Mouse (Mus musculus) spleen, postnatal 4 days (tissue): ENCODE results near the gene Sept10.
"Not testable (repeated sequence)": the region's sequence is repeated elsewhere in the genome, so short reads cannot be mapped to it uniquely, and the experiment has no call there.

Experiments used
- DNase-seq, 2 experiments: peaks; one replicate each; pipeline ENCODE4 v3.0.0; 2022; ENCODE audit warnings: low spot score in 2 of 2

Gene Sept10

GRCm38 (mm10) chr10:59127637-59128036 is 94.0 kb downstream of the Sept10 start:
- DNase-seq: no peak

DNA sequence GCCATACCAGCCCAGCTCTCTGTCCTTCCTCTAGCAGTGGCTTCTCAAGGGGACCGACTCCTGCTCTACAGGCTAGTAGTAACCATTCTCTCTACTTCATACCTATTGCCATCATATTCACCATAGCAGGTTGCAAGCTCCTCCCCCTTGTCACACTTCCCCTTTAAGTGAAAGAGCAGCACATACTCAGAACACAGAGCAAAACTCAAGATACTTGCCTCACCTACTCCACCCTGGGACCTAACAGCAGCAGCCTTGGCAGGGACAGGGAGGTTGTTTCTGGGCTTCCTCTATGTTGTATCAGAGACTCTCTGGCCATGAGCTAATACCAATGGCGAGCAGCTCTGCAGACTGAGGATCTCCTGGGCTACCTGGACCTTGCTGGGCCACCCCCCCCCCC is 96.2 kb downstream of the Sept10 start:
- no peak for DNase-seq

DNA sequence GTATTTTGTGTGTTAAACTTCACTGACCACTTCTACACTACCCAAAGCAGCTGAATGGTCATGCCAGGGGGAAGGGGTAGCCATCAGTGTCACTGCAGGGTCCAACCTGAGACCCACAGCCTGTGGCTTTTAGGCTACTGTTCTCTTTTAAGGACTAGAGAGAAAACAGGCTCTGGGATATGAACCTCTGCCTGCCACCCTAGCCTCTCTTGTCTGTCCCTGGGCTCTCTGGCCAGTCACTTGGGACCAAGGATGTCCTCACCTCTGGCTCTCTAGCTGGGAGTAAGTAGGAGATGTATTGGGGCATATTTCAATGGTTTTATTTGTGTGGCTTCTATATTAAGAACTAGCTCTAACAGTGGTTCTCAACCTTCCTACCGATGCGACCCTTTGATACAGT is 101.8 kb downstream of the Sept10 start:
- no peak for DNase-seq

GRCm38 (mm10) chr10:59119001-59119400 is 102.6 kb downstream of the Sept10 start:
- DNase-seq: no peak

DNA sequence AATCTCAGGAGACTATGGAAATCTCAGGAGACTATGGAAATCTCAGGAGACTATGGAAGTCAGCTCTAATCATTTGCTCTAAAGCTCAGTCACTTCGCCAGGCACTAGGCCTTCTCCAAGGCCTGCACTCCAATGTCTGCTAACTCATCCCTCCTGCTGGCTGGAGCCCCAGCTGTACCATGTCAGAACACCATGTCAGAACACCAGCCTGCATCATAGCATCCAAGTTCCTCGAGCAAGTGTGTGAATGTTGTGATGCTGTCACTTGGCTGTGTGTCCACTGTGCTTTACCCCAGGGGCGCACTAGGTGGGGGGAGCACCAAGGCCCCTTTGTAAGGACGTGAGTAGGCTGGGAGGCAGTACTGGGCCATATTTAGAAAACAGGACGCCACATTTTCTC is 104.1 kb downstream of the Sept10 start:
- DNase-seq: no peak

- no peak for DNase-seq
Measured at GRCm38 (mm10) chr10:59116331-59116730, 105.3 kb downstream of the Sept10 start.

GRCm38 (mm10) chr10:59115691-59116090 is 106.0 kb downstream of the Sept10 start:
- DNase-seq: no peak

GRCm38 (mm10) chr10:59114535-59115291 is 106.9 kb downstream of the Sept10 start:
- DNase-seq: no peak

DNA sequence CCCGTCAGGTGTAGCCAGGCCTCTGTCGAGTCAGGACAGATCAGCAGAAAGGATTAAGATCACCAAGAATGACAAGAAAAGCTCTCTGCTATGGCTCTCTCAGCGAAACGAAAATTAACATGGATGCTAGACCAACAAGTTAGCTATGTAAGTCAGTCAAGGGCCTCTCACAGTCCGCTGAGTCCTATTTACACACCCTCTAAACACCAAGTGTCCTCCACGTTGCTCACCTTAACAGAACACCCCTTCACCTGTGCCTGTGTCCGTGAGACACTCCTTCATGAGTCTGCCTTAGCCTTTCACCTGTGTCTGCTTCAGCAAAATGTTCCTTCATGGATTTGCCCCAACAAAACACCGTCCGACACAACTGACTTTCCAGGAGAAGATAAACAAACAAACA is 108.3 kb downstream of the Sept10 start:
- no peak for DNase-seq

DNA sequence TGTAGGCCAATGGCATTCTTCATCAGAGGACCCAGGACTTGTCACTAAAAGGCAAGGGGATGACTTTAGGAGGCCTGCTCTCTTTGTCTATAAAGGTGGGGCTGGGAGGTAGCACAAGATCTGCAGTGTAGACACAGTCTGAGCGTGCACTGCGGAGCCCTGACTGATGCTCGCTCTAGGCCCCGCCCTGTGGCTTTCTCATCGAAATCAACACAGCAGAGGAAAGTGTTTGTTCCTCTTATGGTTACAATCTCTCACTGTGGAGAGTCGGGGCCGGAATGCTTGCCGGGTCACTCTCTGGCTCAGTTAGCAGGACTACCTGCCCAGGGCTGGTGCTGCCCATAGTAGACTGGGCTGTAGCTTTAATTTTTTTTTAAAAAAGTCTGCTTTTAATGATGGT is 108.9 kb downstream of the Sept10 start:
- no peak for DNase-seq

DNA sequence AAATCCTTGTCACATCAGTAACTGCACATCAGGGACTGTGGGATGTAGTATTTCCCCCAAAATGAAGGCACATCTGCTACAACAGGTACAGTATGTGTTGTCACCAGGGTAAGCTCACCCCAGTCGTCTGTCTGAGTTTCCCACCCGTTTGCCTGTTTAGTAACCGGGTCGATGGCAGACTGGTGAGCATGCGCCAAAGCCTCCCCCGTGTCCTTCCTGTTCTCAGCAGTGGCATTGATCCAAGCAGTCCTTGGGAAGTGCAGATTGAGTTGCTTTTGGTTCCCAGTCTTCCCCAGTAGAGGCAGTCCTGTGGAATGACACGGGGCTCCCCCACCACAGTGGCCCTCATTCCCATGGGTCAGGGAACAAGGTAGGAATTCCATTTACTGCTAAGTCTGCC is 111.3 kb downstream of the Sept10 start:
- DNase-seq: no peak

DNA sequence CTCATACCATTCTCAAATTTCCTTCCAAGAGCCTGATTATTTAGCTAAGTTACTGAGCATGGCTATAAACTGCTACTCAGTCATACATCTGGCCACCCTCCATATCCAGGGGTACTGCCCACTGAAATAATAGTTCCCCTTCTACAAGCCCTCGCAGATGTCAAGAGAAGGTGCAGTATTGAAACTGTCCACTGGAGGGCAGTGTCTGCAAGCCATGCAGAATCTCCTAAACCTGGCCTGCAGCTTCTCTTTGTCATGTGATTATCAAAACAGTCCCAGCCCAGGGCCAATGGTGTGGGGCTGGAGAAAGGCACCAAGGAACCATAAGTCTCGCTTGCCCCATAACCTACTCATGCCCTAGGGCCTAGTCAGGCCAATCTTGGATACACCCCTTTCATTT is 112.6 kb downstream of the Sept10 start:
- peak; percentile 56 to 87 for DNase-seq

GRCm38 (mm10) chr10:59106644-59107043 is 115.0 kb downstream of the Sept10 start:
- DNase-seq: no peak

- DNase-seq: no peak
Measured at GRCm38 (mm10) chr10:59105885-59106284, 115.8 kb downstream of the Sept10 start.

GRCm38 (mm10) chr10:59104683-59105082 is 117.0 kb downstream of the Sept10 start:
- no peak for DNase-seq

- DNase-seq: not testable (repeated sequence)
Measured at GRCm38 (mm10) chr10:59103076-59103475, 118.6 kb downstream of the Sept10 start.

- no peak for DNase-seq
Measured at GRCm38 (mm10) chr10:59091988-59092387, 129.7 kb downstream of the Sept10 start.
